Mouse (Mus musculus) gastrocnemius, postnatal 4 days (tissue): ENCODE data around the gene Zc3h8. TPM values are rescaled to one million over a fixed set of nuclear protein-coding genes. Genes with fewer than 3 reads are reported as not detected.

ENCODE experiments used
- DNase-seq, 2 experiments: peaks; one replicate each; pipeline ENCODE4 v3.0.0; 2021 to 2022; ENCODE audit warnings: low spot score in 2 of 2, mixed read lengths in 2 of 2
- microRNA-seq: library from miRNA; unstranded; fragments of <30 nt; microRNA quantifications from one replicate; pipeline ENCODE4 v1.2.0, GENCODE M21; 2021
- total RNA-seq, 2 experiments: library from RNA; stranded (reverse); gene quantifications; 2 replicates each; pipeline ENCODE4 v1.2.3; 2021

Gene Zc3h8
- total RNA-seq, 2 experiments from 2014 or later, result 6.1 TPM

- DNase-seq, result no peak
These were observed 51.6 kb downstream of the Zc3h8 start for GRCm38 (mm10) chr2:128892180-128892721.

- DNase-seq, result no peak
These were observed 53.1 kb downstream of the Zc3h8 start for GRCm38 (mm10) chr2:128890661-128891335.

DNA sequence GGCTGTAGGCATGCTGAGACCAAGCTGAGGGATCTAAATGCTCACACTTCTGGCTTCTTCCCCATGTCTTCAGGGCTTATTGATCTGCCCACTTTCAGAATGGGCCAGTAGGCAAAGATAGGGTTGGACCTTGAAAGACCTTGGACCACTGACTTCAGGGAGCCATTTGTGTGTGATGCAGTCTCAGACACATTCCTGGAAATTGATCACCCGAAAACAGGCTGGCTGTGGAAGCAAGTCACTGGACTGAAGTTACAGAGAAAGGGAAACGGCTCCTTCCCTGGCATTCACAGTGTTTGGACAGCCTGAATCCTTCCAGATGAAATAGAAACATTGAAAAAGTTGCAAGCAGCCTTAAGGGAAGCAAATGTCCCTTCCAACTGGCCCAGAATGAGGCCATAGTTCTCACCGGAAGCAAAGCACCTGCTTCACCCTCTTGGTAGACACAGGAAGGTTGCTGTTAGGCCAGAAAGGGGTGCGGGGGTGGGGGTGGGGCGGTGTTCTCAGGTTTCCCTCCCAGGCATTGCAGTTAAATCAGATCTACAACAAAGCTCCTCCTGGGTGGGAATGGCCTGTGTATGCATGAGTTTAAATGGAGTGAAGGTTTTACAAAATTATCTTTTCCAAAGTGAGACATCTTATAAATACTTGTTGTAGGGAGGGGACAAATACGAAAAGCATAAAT, 55.9 kb downstream of the Zc3h8 start:
- DNase-seq, result no peak

DNA sequence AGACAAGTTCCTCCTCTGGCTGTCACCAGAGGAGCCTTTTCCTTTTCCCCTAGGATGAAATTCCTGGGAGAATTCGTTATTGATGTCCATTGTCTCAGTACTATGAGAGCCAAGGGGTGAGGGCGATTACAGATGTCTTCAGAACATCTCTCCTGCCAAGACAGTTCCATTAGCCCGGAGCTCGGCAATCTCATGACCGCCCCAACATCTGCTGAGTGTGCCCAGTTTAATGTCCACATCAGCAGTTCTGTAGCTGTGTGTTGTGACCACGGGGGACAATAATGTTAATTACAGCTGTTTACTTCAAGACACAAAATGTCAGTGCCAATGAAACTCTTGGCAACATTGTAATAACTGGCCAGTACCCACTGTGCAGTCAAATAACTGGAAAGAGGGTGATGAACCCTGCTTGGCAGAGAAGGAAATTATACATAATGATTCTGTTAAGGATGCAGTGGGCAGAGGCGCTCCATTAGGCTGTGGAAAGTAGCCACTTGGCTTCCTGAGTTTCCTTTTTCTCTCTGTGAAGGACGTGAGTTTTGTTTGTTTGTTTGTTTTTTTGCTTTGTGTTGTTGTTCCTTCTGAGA, 58.6 kb downstream of the Zc3h8 start:
- no peak for DNase-seq

DNA sequence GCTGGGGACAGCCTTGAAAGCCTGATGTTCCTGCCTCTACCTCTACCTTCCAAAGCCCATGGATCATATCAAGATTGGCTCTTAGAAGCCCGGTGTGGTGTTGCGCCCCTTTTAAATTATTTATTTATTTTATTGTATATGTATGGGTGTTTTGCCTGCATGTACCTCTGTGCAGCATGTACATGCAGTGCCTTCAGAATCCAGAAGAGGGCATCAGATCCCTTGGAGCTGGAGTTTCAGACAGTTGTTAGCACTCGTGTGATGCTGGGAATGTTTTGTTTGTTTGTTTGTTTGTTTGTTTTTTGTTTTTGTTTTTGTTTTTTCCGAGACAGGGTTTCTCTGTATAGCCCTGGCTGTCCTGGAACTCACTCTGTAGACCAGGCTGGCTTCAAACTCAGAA, 62.6 kb downstream of the Zc3h8 start:
- no peak for DNase-seq

Small RNA genes lying within 50 kb of the gene (microRNA-seq; reads per million reads assigned to microRNA genes)
- gene Gm22859, result not detected

Other genes with a start within 250 kb of the Zc3h8 start
- 1 to 10 TPM; 4.7 to 5.8 TPM for gene Mertk, start 245.1 kb downstream of the Zc3h8 start, total RNA-seq
- 10 to 100 TPM; 20.5 to 23.0 TPM for gene Tmem87b, start 126.0 kb downstream of the Zc3h8 start, total RNA-seq
- gene Fbln7, start 81.1 kb downstream of the Zc3h8 start, total RNA-seq, result 1 to 10 TPM; 8.5 to 9.0 TPM
- gene Zc3h6, start 23.3 kb upstream of the Zc3h8 start, total RNA-seq, result 1 to 10 TPM; 8.3 to 9.4 TPM
- gene Gm10762, start 23.6 kb upstream of the Zc3h8 start, total RNA-seq, result 1 to 10 TPM; 8.3 to 8.6 TPM
- gene Vinac1, start 104.1 kb upstream of the Zc3h8 start, total RNA-seq, result under 1 TPM; 0.05 to 0.18 TPM
- gene Ttl, start 121.9 kb upstream of the Zc3h8 start, total RNA-seq, result 10 to 100 TPM; 17.0 to 18.3 TPM
- gene Polr1b, start 156.9 kb upstream of the Zc3h8 start, total RNA-seq, result 10 to 100 TPM; 16.4 to 17.8 TPM
- 10 to 100 TPM; 13.5 to 15.2 TPM for gene Chchd5, start 185.6 kb upstream of the Zc3h8 start, total RNA-seq